Mouse (Mus musculus) midbrain, postnatal 0 days (tissue): ENCODE results near the gene Plpp3. TPM values are rescaled to one million over a fixed set of nuclear protein-coding genes. Genes with fewer than 3 reads are reported as not detected.

Experiments used
- ATAC-seq: fragments of 200-750 bp; cut with Nextera tagmentation; 2 replicates; pipeline ENCODE4 v1.8.0; 2017; ENCODE audit warnings: moderate number of reproducible peaks, mild to moderate bottlenecking, moderate TSS enrichment, moderate library complexity; ENCODE audit not compliant: low FRiP score
- DNase-seq: peaks from one replicate; pipeline ENCODE4 v3.0.0-alpha.2; 2015; ENCODE audit warnings: low spot score
- H3K27ac ChIP-seq: fragments of 300-500 bp; sonication (generic); 2 replicates; pipeline ENCODE4 v1.5.1; 2014; ENCODE audit warnings: low read depth, mild to moderate bottlenecking, low read length, mixed read lengths
- H3K27me3 ChIP-seq: fragments of 300-500 bp; sonication (generic); 2 replicates; pipeline ENCODE4 v1.6.1; 2014; ENCODE audit warnings: low read length, control low read depth, mixed read lengths; ENCODE audit not compliant: insufficient read depth
- H3K36me3 ChIP-seq: fragments of 300-500 bp; sonication (generic); 2 replicates; pipeline ENCODE4 v1.6.1; 2014; ENCODE audit warnings: low read length, control low read depth, mixed read lengths; ENCODE audit not compliant: insufficient read depth
- H3K4me1 ChIP-seq: fragments of 300-500 bp; sonication (generic); 2 replicates; pipeline ENCODE4 v1.6.1; 2014; ENCODE audit warnings: mild to moderate bottlenecking, control low read depth, antibody characterized with exemption, low read length, mixed read lengths; ENCODE audit not compliant: insufficient read depth
- H3K4me2 ChIP-seq: fragments of 300-500 bp; sonication (generic); 2 replicates; pipeline ENCODE4 v1.6.1; 2014; ENCODE audit warnings: low read depth, mild to moderate bottlenecking, low read length, mixed read lengths; ENCODE audit not compliant: poor library complexity, severe bottlenecking
- H3K4me3 ChIP-seq: fragments of 300-500 bp; sonication (generic); 2 replicates; pipeline ENCODE4 v1.5.1; 2014; ENCODE audit warnings: low read depth, mild to moderate bottlenecking, low read length, moderate library complexity
- H3K9ac ChIP-seq: fragments of 300-500 bp; sonication (generic); replicated peaks from 2 replicates; pipeline ENCODE4 v1.6.1; 2014; ENCODE audit warnings: mild to moderate bottlenecking, low read length, moderate library complexity, mixed read lengths; ENCODE audit not compliant: poor library complexity, severe bottlenecking
- H3K9me3 ChIP-seq: fragments of 300-500 bp; sonication (generic); 2 replicates; pipeline ENCODE4 v1.6.1; 2016; ENCODE audit warnings: low read length, control low read depth
- CTCF ChIP-seq: IDR thresholded peaks from 2 replicates; pipeline ENCODE4 v1.5.1; 2016; ENCODE audit warnings: antibody characterized with exemption, mild to moderate bottlenecking
- WGBS: fragments of 180-500 bp; shearing (Covaris S2); extraction: QIAGEN DNeasy Blood & Tissue Kit; methylation state at CpG from one replicate; pipeline ENCODE4 v1.1.7; 2014; 5-methylcytosine and 5-hydroxymethylcytosine counted together
- polyA plus RNA-seq: library from polyadenylated mRNA; unstranded; fragments of >200 nt; fragmentation: Nextera tagmentation; extraction: Ambion mirVana; gene quantifications from 2 replicates; pipeline ENCODE4 v1.2.1, GENCODE M21; 2015
- total RNA-seq: library from RNA; depleted of rRNA; stranded (reverse); fragments of >200 nt; gene quantifications from 2 replicates; pipeline ENCODE4 v1.2.3, GENCODE M21; 2014

Gene Plpp3
- total and polyA plus RNA-seq, 2 experiments from 2014 or later: 142 to 148 TPM

DNA sequence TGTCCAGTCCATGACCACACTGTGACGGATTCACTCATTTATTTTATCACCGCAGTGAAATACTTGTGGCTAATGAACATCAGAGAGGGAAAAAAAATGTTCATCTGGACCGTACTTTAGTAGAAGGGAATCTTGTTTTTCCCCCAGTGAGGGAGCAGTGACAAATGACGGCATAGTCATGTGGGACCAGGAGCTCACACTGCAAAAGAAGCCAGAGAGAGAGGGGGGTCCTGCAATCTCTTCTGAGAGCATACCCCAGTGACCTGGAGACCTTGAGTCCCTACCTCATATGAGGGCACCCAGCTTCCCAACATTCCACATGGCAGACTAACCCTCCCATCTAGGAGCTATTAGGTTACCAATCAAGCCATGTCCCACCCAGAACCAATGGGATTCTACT lies 116.3 kb downstream of the Plpp3 start:
- H3K4me3 ChIP-seq: no peak overlapping the region
- WGBS: 92% methylated on average over 4 of the region's 4 CpGs
- DNase-seq (no peak), ATAC-seq (no peak)
- no peaks in the 10 kb centered on the region for H3K36me3 ChIP-seq
- no peak for TF ChIP-seq CTCF
- no peaks in the 10 kb centered on the region for H3K9me3 ChIP-seq
- 0 out of 2 replicates have a peak, but pooled peaks cover 4% of the 10 kb centered on the region for H3K4me1 ChIP-seq
- H3K4me2 ChIP-seq: no peak overlapping the region
- no peaks in the 10 kb centered on the region for H3K27me3 ChIP-seq
- H3K9ac ChIP-seq: no peak overlapping the region
- H3K27ac ChIP-seq: no peak overlapping the region

DNA sequence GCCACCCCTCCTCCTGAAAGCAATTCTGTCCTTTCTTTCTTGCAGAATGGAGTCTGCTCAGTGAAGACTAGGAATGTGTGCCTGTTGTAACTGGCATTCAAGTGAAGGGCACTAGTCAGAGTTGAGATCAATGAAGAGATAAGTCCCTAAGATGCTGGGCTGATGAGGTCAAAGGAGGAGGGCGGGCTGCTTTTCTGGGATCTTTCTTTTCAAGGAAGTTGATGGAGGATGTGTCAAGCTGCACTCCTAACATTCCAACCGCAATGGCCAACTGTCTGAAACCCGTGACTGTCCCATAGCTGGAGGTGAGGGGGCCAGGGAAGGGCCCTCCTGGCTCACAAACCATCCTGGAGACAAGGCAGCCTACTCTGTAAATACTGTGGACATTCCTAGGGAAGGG lies 118.5 kb downstream of the Plpp3 start:
- H3K27me3 ChIP-seq: no peaks in the 10 kb centered on the region
- no peak for TF ChIP-seq CTCF
- no peaks in the 10 kb centered on the region for H3K36me3 ChIP-seq
- WGBS: 62% methylated on average over 3 of the region's 3 CpGs
- ATAC-seq (no peak), DNase-seq (no peak)
- 0 out of 2 replicates have a peak, but pooled peaks cover 4% of the 10 kb centered on the region for H3K4me1 ChIP-seq
- no peak overlapping the region for H3K4me3 ChIP-seq
- no peaks in the 10 kb centered on the region for H3K9me3 ChIP-seq
- no peak overlapping the region for H3K27ac ChIP-seq
- H3K9ac ChIP-seq: no peak overlapping the region
- H3K4me2 ChIP-seq: no peak overlapping the region

DNA sequence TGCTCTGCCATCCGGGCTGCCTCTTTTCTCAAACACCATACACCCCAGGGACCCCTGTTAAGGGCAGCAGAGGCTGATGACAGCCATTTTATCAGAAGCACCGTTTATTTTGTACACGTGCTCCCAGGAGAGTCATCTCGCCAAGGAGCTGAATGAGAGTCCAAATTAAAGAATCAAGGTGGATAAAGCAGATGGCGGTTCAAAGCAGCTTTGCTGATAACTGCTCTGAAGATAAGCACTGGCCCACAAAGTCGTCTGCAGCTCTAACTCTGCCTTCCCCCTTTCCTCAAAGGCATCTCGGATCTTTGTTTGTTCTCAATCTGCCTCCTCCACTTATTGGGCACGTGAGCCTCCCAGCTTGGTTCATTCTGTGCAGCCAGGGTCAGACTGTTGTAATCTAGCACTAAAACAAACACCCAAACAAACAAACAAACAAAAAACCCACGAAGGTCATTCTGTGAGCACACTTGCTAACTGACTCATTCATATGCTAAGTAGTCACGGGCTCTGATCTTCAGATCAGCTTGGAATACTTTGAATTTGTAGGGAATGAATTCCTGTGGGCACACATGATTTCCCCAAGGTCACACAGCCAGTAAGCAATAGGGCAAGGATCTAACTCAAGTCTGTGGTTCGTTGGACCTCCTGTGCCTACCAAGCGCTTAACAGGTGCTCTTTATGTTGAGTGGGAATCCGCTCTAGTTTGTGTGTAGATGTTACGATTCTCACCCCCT lies 119.1 kb downstream of the Plpp3 start:
- H3K4me1 ChIP-seq: 0 out of 2 replicates have a peak, but pooled peaks cover 4% of the 10 kb centered on the region
- H3K9me3 ChIP-seq: no peaks in the 10 kb centered on the region
- H3K9ac ChIP-seq: no peak overlapping the region
- ATAC-seq (no peak), DNase-seq (no peak)
- no peak for TF ChIP-seq CTCF
- H3K36me3 ChIP-seq: no peaks in the 10 kb centered on the region
- WGBS: 35% methylated on average over 14 of the region's 14 CpGs
- H3K4me3 ChIP-seq: no peak overlapping the region
- no peak overlapping the region for H3K27ac ChIP-seq
- no peak overlapping the region for H3K4me2 ChIP-seq
- no peaks in the 10 kb centered on the region for H3K27me3 ChIP-seq

DNA sequence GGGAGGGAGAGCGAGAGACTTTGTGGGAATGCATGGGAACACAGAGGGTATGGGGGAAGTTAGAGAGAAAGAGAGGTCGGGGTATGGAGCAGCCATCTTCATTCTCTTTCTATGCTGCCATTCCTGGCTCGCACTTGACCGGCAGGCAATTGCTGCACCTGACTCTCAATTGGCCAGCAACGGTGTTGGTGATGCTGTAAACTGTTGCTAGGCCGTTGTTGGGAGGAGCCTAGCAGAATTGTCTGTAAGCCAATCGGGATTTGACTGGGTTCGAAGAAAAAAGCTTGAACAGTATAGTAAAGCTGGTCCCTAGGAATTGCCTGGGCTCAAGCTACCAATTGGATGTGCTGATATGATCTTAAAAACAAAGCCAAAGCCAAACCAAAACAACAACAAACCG lies 121.0 kb downstream of the Plpp3 start:
- no peak for TF ChIP-seq CTCF
- WGBS: 65% methylated on average over 9 of the region's 9 CpGs
- no peak overlapping the region for H3K9ac ChIP-seq

DNA sequence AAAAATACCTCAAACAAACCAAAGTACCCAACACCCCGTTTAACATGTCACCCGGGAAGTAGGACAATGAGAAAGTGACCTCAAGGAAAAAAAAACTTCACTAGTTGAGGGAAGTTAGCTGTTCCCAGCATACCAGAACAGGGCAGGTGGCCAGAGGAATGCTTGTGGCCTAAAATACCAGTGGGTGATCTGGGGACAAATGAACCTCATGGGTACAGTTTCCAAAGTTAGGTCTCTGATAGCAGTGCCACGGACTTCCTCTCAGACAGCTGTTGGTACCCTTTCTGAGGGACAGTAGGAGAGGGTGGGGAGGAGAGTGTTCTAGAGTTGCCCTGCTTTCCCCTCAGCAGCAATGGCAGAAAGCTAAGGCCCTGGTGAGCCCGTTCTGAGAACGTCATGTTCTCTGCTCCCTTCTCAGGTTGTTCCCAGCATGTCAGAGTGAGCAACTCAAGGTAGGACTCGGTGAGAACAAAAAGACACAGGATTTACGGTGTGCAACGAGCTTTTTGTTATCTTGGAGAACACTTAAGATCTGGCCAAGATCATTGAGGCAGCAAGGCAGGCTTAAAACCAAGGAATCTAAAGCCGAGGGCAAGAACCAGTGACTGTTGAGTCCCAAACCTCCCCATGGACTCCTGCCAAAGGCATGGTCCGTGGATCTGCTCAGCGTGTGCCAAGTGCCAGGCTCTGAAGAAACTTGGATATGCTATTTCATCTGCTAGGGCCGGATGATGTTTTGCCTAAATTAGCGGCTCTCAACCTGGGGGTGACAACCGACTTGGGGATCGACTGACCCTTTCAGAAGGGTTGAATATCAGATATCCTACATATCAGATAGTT lies 121.6 kb downstream of the Plpp3 start:
- Histone ChIP-seq H3K36me3 (no peaks in the 10 kb centered on the region), H3K9me3 (no peaks in the 10 kb centered on the region), H3K4me1 (0 out of 2 replicates have a peak, but pooled peaks cover 6% of the 10 kb centered on the region), H3K27ac (no peak overlapping the region), H3K9ac (no peak overlapping the region), H3K27me3 (no peaks in the 10 kb centered on the region; the same call in 1 of the 2 replicates), H3K4me2 (no peak overlapping the region), H3K4me3 (no peak overlapping the region)
- WGBS: 90% methylated on average over 15 of the region's 15 CpGs
- no peak for TF ChIP-seq CTCF
- DNase-seq (no peak), ATAC-seq (no peak)

More for the DNA sequence above, 121.0 kb downstream of the Plpp3 start:
- no peak overlapping the region for H3K4me3 ChIP-seq
- DNase-seq (no peak), ATAC-seq (no peak)
- no peak overlapping the region for H3K27ac ChIP-seq
- no peaks in the 10 kb centered on the region for H3K9me3 ChIP-seq
- no peaks in the 10 kb centered on the region for H3K27me3 ChIP-seq
- no peaks in the 10 kb centered on the region for H3K36me3 ChIP-seq
- no peak overlapping the region for H3K4me2 ChIP-seq
- H3K4me1 ChIP-seq: 0 out of 2 replicates have a peak, but pooled peaks cover 6% of the 10 kb centered on the region

DNA sequence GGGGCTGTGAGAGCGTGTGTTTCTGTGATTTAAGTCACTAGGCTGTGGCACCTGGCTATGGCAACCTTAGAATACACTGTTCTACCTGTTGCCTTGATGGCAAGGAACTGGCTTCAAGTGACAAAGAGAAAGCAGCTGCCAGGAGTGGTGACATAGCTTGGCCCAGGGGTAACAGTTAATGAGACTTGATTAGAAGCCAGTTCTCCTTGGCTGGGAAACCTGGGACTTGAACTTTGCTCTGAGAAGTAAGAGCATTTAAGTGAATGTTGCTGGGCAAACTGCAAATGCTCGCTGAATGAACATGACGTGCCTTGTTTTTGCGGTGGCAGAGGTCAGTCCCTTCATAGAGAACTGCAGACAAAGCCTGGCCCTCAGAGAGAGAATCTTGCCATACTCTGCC lies 122.7 kb downstream of the Plpp3 start:
- ATAC-seq (no peak), DNase-seq (no peak)
- Histone ChIP-seq H3K36me3 (no peaks in the 10 kb centered on the region), H3K9ac (no peak overlapping the region), H3K9me3 (no peaks in the 10 kb centered on the region), H3K4me3 (no peak overlapping the region), H3K27ac (no peak overlapping the region), H3K4me2 (no peak overlapping the region), H3K4me1 (0 out of 2 replicates have a peak, but pooled peaks cover 6% of the 10 kb centered on the region), H3K27me3 (no peaks in the 10 kb centered on the region; the same call in 1 of the 2 replicates)
- TF ChIP-seq CTCF: no peak
- WGBS: 77% methylated on average over 4 of the region's 4 CpGs
